10 mouse cellular contexts compared by ENCODE assay signal in genomic region chrX:60147268-60147974, GRCm38 (mm10). TPM values are rescaled to one million over a fixed set of nuclear protein-coding genes. Genes with fewer than 3 reads are reported as not detected.
DNase-seq lines count a peak whose midpoint lies in the region; ATAC-seq and TF ChIP-seq lines count a peak whose summit lies in the region.
"Had no signal": no experiment of that assay in that cellular context is flagged by ENCODE, and none has a peak within 500 bp of the region (broad histone marks: within the 10 kb centered on the region; RNA-seq: fewer than 3 reads in every experiment).

No protein-coding gene starts in this region.

- ATAC-seq in forebrain, embryonic 12.5 days (ENCODE audit: low FRiP score): peak; percentile 75

- no peak for TF ChIP-seq POLR2A in CH12.LX (IDR thresholded peaks at IDR 0.05; ENCODE audit: low read depth, low read length)
- TF ChIP-seq POLR2A in olfactory bulb, adult 2 months (IDR thresholded peaks at IDR 0.05; ENCODE audit: insufficient read depth, low read depth, low read length): no peak

- H3K79me2 ChIP-seq in CH12.LX (replicated peaks; ENCODE audit: control insufficient read depth, extremely low read depth, insufficient read depth, poor library complexity, severe bottlenecking): no peaks in the 10 kb centered on the region

- no peaks in the 10 kb centered on the region for H3K4me1 ChIP-seq in CH12.LX (ENCODE audit: control insufficient read depth in 1 of 2, insufficient read depth in 2 of 2)
- H3K4me1 ChIP-seq in forebrain, embryonic 12.5 days: no peaks in the 10 kb centered on the region
- H3K4me1 ChIP-seq in olfactory bulb, adult 2 months (ENCODE audit: control insufficient read depth, insufficient read depth, low read length): no peaks in the 10 kb centered on the region

- in situ Hi-C loops in CH12.LX (cut with MboI; ENCODE audit: low pct_ligation_motif_present, low pct_unique_long_range_greater_than_20kb, low sequenced_read_pairs): no loop called here

- no peak for TF ChIP-seq CTCF in CH12.LX (conservative IDR thresholded peaks at IDR 0.05 in 1 of 2, IDR thresholded peaks at IDR 0.05 in 1 of 2; ENCODE audit: low read depth in 2 of 2, low read length in 2 of 2)
- TF ChIP-seq CTCF in olfactory bulb, adult 2 months (IDR thresholded peaks at IDR 0.05; ENCODE audit: insufficient read depth, low read depth, low read length): no peak

- no peak overlapping the region for H3K9ac ChIP-seq in CH12.LX (ENCODE audit: insufficient read depth, low read depth)
- no peak overlapping the region for H3K9ac ChIP-seq in forebrain, embryonic 12.5 days

- no peak overlapping the region for H3K4me3 ChIP-seq in CH12.LX (replicated peaks in 1 of 3; ENCODE audit: low read depth in 2 of 3, low read length in 2 of 3, poor library complexity in 1 of 3)
- H3K4me3 ChIP-seq in forebrain, embryonic 12.5 days (replicated peaks): peak overlapping the region; percentile 26
- peak overlapping the region; percentile 41 for H3K4me3 ChIP-seq in olfactory bulb, adult 2 months (ENCODE audit: insufficient read depth, low read depth, low read length)

- peak overlapping the region; percentile 31; the same call in 1 of the 2 replicates for H3K4me2 ChIP-seq in CH12.LX (ENCODE audit: insufficient read depth, low read depth, poor library complexity, severe bottlenecking)
- peak overlapping the region; percentile 26 for H3K4me2 ChIP-seq in forebrain, embryonic 12.5 days

- H3K27me3 ChIP-seq in CH12.LX (replicated peaks): no peaks in the 10 kb centered on the region
- no peaks in the 10 kb centered on the region for H3K27me3 ChIP-seq in forebrain, embryonic 12.5 days

- peak; percentile 13 to 15 for DNase-seq in cerebellum, postnatal 10 days
- DNase-seq in cerebellum, adult 11 months: no peak
- DNase-seq in CH12.LX (ENCODE audit: extremely low read depth): no peak
- DNase-seq in layer of hippocampus, adult 9-11 months: peak; percentile 1
- no peak for DNase-seq in c-Kit-positive CD71-positive TER-119-positive erythroid progenitor cells, embryonic 14.5 days (ENCODE audit: low spot score)
- no peak for DNase-seq in thymus, postnatal 14 days

- no peak overlapping the region for H3K27ac ChIP-seq in CH12.LX (ENCODE audit: insufficient read depth, low read depth)
- no peak overlapping the region for H3K27ac ChIP-seq in forebrain, embryonic 12.5 days
- H3K27ac ChIP-seq in olfactory bulb, adult 2 months (ENCODE audit: insufficient read depth, low read depth, low read length): no peak overlapping the region

- dilution Hi-C loops in CH12.LX (cut with MboI; ENCODE audit: extremely low pct_ligation_motif_present, extremely low pct_unique_long_range_greater_than_20kb, low sequenced_read_pairs): no loop called here

- no peak for TF ChIP-seq EP300 in CH12.LX (IDR thresholded peaks at IDR 0.05; ENCODE audit: low read length)

- no peak for TF ChIP-seq RAD21 in CH12.LX (IDR thresholded peaks at IDR 0.05; ENCODE audit: low read depth, low read length)

- no peaks in the 10 kb centered on the region for H3K36me3 ChIP-seq in CH12.LX (replicated peaks in 1 of 2; ENCODE audit: control insufficient read depth in 1 of 2, insufficient read depth in 1 of 2, low read length in 1 of 2)
- H3K36me3 ChIP-seq in forebrain, embryonic 12.5 days (replicated peaks): no peaks in the 10 kb centered on the region

- no peaks in the 10 kb centered on the region for H3K9me3 ChIP-seq in CH12.LX (replicated peaks; ENCODE audit: low read length)
- no peaks in the 10 kb centered on the region for H3K9me3 ChIP-seq in forebrain, embryonic 12.5 days

- WGBS in forebrain, embryonic 12.5 days: 16% methylated on average over 13 of the region's 13 CpGs
- 19% methylated on average over 13 of the region's 13 CpGs for WGBS in olfactory bulb, adult 2 months

TF ChIP-seq in CH12.LX, 34 proteins besides CTCF, POLR2A, EP300 and RAD21:
- TF ChIP-seq USF1 (IDR thresholded peaks at IDR 0.05; ENCODE audit: low read depth, low read length): no peak
- no peak for TF ChIP-seq CHD2 (IDR thresholded peaks at IDR 0.05; ENCODE audit: low read length)
- no peak for TF ChIP-seq TCF12 (IDR thresholded peaks at IDR 0.05; ENCODE audit: low read depth, low read length)
- TF ChIP-seq HCFC1 (IDR thresholded peaks at IDR 0.05; ENCODE audit: low read depth, low read length): no peak
- TF ChIP-seq ZNF384 (IDR thresholded peaks at IDR 0.05; ENCODE audit: low read depth, low read length): no peak
- no peak for TF ChIP-seq SIN3A (IDR thresholded peaks at IDR 0.05; ENCODE audit: low read length)
- no peak for TF ChIP-seq CHD1 (IDR thresholded peaks at IDR 0.05; ENCODE audit: low read depth, low read length)
- TF ChIP-seq TBP (conservative IDR thresholded peaks at IDR 0.05; ENCODE audit: low read depth, low read length): no peak
- TF ChIP-seq JUN (IDR thresholded peaks at IDR 0.05; ENCODE audit: insufficient read depth, low read depth, low read length): no peak
- no peak for TF ChIP-seq ZC3H11A (IDR thresholded peaks at IDR 0.05; ENCODE audit: low read depth, low read length)

RNA-seq across cellular contexts. Expression of gene Mcf2, which starts 31.5 kb away (rescaled TPM):
- total RNA-seq in CH12.LX (2012; rRNA removed) (0.08 TPM in 1 of 2 replicates, not detected in the other), CH12.LX (2014; rRNA removed) (not detected in 2 replicates)
- not detected in 2 replicates for polyA plus RNA-seq in CH12.LX (2012; ENCODE audit: insufficient read length, low read depth)
- 0.79 and 0.88 TPM in 2 replicates for polyA plus RNA-seq in forebrain, embryonic 12.5 days (2016; fragmentation: Nextera tagmentation; extraction: Ambion mirVana)
- polyA plus RNA-seq in olfactory bulb, adult 2 months (2012; ENCODE audit: insufficient read depth, insufficient read length, low replicate concordance, missing spikeins): not detected in 2 replicates
- total RNA-seq: neutrophil, adult 5-6 weeks had no signal
- polyA plus RNA-seq: C2C12 had no signal

Comparison
In these comparisons a context has a peak if more than half of its experiments do, and no peak if none do; other contexts are left out.
1. DNase-seq: peak in cerebellum, postnatal 10 days (2 of 2) and layer of hippocampus, adult 9-11 months (single experiment); none in cerebellum, adult 11 months (single experiment), CH12.LX (single experiment), c-Kit-positive CD71-positive TER-119-positive erythroid progenitor cells, embryonic 14.5 days (single experiment) and thymus, postnatal 14 days (single experiment).
2. H3K4me3 ChIP-seq: peak in forebrain, embryonic 12.5 days (single experiment) and olfactory bulb, adult 2 months (single experiment); none in CH12.LX (0 of 3).